Comparison of ENCODE assay signal across 23 mouse cellular contexts in genomic region chr4:22146648-22147409, GRCm38 (mm10).
DNase-seq lines count a peak whose midpoint lies in the region; ATAC-seq and TF ChIP-seq lines count a peak whose summit lies in the region.
"Had no signal": no experiment of that assay in that cellular context is flagged by ENCODE, and none has a peak within 500 bp of the region (broad histone marks: within the 10 kb centered on the region; RNA-seq: fewer than 3 reads in every experiment).

No protein-coding gene starts in this region.

- H3K4me1 ChIP-seq in lung, embryonic 14.5 days (ENCODE audit: insufficient read depth), result no peaks in the 10 kb centered on the region
- peaks cover 6% of the 10 kb centered on the region for H3K4me1 ChIP-seq in kidney, embryonic 16.5 days (ENCODE audit: insufficient read depth, low read length)
- 0 out of 2 replicates have a peak, but pooled peaks cover 1% of the 10 kb centered on the region for H3K4me1 ChIP-seq in forebrain, embryonic 13.5 days
- H3K4me1 ChIP-seq: limb, embryonic 12.5 days; liver, embryonic 13.5 days; stomach, embryonic 15.5 days had no signal

- H3K4me3 ChIP-seq in lung, embryonic 14.5 days (ENCODE audit: low read depth, low read length), result no peak overlapping the region
- H3K4me3 ChIP-seq in kidney, embryonic 16.5 days (ENCODE audit: low read length), result no peak overlapping the region
- H3K4me3 ChIP-seq in forebrain, embryonic 13.5 days, result no peak overlapping the region
- H3K4me3 ChIP-seq: heart, adult 2 months; heart, embryonic 13.5 days; limb, embryonic 12.5 days; liver, embryonic 13.5 days; lung, embryonic 15.5 days; midbrain, embryonic 12.5 days; stomach, embryonic 15.5 days had no signal

- H3K27me3 ChIP-seq in lung, embryonic 14.5 days (ENCODE audit: insufficient read depth, low read length), result peaks cover 7% of the 10 kb centered on the region; the same call in 1 of the 2 replicates
- 0 out of 2 replicates have a peak, but pooled peaks cover 4% of the 10 kb centered on the region for H3K27me3 ChIP-seq in kidney, embryonic 16.5 days (ENCODE audit: insufficient read depth, low read length)
- no peaks in the 10 kb centered on the region for H3K27me3 ChIP-seq in forebrain, embryonic 13.5 days
- H3K27me3 ChIP-seq: midbrain, embryonic 12.5 days; stomach, embryonic 15.5 days had no signal

- no peaks in the 10 kb centered on the region for H3K36me3 ChIP-seq in lung, embryonic 14.5 days (ENCODE audit: insufficient read depth)
- H3K36me3 ChIP-seq in kidney, embryonic 16.5 days (ENCODE audit: insufficient read depth, low read length), result no peaks in the 10 kb centered on the region
- H3K36me3 ChIP-seq in forebrain, embryonic 13.5 days (ENCODE audit: poor library complexity, severe bottlenecking), result no peaks in the 10 kb centered on the region
- H3K36me3 ChIP-seq: heart, embryonic 13.5 days; limb, embryonic 12.5 days; liver, embryonic 13.5 days; lung, embryonic 15.5 days; midbrain, embryonic 12.5 days; stomach, embryonic 15.5 days had no signal

- H3K9ac ChIP-seq in lung, embryonic 14.5 days, result no peak overlapping the region
- no peak overlapping the region for H3K9ac ChIP-seq in kidney, embryonic 16.5 days (replicated peaks; ENCODE audit: low read length)
- H3K9ac ChIP-seq in forebrain, embryonic 13.5 days, result no peak overlapping the region
- H3K9ac ChIP-seq: heart, embryonic 13.5 days; limb, embryonic 12.5 days; liver, embryonic 13.5 days; lung, embryonic 15.5 days; midbrain, embryonic 12.5 days; stomach, embryonic 15.5 days had no signal

- H3K4me2 ChIP-seq in lung, embryonic 14.5 days, result no peak overlapping the region
- no peak overlapping the region for H3K4me2 ChIP-seq in kidney, embryonic 16.5 days (replicated peaks; ENCODE audit: low read depth, low read length)
- H3K4me2 ChIP-seq in forebrain, embryonic 13.5 days, result no peak overlapping the region
- H3K4me2 ChIP-seq: heart, embryonic 13.5 days; limb, embryonic 12.5 days; liver, embryonic 13.5 days; lung, embryonic 15.5 days; midbrain, embryonic 12.5 days; stomach, embryonic 15.5 days had no signal

- TF ChIP-seq CTCF in lung, embryonic 14.5 days (IDR thresholded peaks at IDR 0.05; ENCODE audit: low read depth), result no peak

- 30% methylated on average over 6 of the region's 6 CpGs for WGBS in lung, embryonic 14.5 days
- 13% methylated on average over 6 of the region's 6 CpGs for WGBS in kidney, embryonic 16.5 days
- WGBS in forebrain, embryonic 13.5 days, result 82% methylated on average over 6 of the region's 6 CpGs

- H3K27ac ChIP-seq in lung, embryonic 14.5 days (ENCODE audit: low read depth), result no peak overlapping the region
- H3K27ac ChIP-seq in kidney, embryonic 16.5 days (ENCODE audit: low read length), result no peak overlapping the region
- no peak overlapping the region for H3K27ac ChIP-seq in forebrain, embryonic 13.5 days
- H3K27ac ChIP-seq: heart, adult 2 months; heart, embryonic 13.5 days; limb, embryonic 12.5 days; liver, embryonic 13.5 days; lung, embryonic 15.5 days; midbrain, embryonic 12.5 days; stomach, embryonic 15.5 days had no signal

- peak; percentile 54; the same call in 1 of the 2 replicates for ATAC-seq in lung, embryonic 14.5 days (ENCODE audit: insufficient read depth)
- ATAC-seq in kidney, embryonic 16.5 days (ENCODE audit: low FRiP score, low TSS enrichment), result peak; percentile 71
- ATAC-seq in forebrain, embryonic 13.5 days, result no peak
- ATAC-seq: CD4-positive, CD25-positive, alpha-beta regulatory T cell, adult 4 months; forebrain, embryonic 16.5 days; intestine, postnatal 0 days had no signal

- H3K9me3 ChIP-seq in lung, embryonic 14.5 days (ENCODE audit: low read depth, low read length), result no peaks in the 10 kb centered on the region
- no peaks in the 10 kb centered on the region for H3K9me3 ChIP-seq in kidney, embryonic 16.5 days (ENCODE audit: low read length)
- H3K9me3 ChIP-seq in forebrain, embryonic 13.5 days (replicated peaks), result no peaks in the 10 kb centered on the region
- H3K9me3 ChIP-seq: heart, embryonic 13.5 days; limb, embryonic 12.5 days; liver, embryonic 13.5 days; lung, embryonic 15.5 days; midbrain, embryonic 12.5 days; stomach, embryonic 15.5 days had no signal

- DNase-seq in adrenal gland, postnatal 36 days, result peak; percentile 5 to 10
- DNase-seq in adrenal gland, adult 18-20 months (ENCODE audit: low spot score in 2 of 2), result no peak
- DNase-seq in lung, embryonic 14.5 days, result peak; percentile 60
- DNase-seq in lung, postnatal 4 days, result no peak
- DNase-seq in thymus, postnatal 4 days, result no peak
- DNase-seq: cerebellum, adult 8-10 months; gastrocnemius, postnatal 36 days; heart, adult 2 months; heart, postnatal 14 days; layer of hippocampus, postnatal 36 days; liver, embryonic 13.5 days; thymus, adult 18-20 months; thymus, postnatal 36 days had no signal

Comparison
In these comparisons a context has a peak if more than half of its experiments do, and no peak if none do; other contexts are left out.
1. DNase-seq: peak in adrenal gland, postnatal 36 days (2 of 2) and lung, embryonic 14.5 days (single experiment); none in adrenal gland, adult 18-20 months (0 of 2), lung, postnatal 4 days (0 of 2) and thymus, postnatal 4 days (single experiment).